In the genomic region with DNA sequence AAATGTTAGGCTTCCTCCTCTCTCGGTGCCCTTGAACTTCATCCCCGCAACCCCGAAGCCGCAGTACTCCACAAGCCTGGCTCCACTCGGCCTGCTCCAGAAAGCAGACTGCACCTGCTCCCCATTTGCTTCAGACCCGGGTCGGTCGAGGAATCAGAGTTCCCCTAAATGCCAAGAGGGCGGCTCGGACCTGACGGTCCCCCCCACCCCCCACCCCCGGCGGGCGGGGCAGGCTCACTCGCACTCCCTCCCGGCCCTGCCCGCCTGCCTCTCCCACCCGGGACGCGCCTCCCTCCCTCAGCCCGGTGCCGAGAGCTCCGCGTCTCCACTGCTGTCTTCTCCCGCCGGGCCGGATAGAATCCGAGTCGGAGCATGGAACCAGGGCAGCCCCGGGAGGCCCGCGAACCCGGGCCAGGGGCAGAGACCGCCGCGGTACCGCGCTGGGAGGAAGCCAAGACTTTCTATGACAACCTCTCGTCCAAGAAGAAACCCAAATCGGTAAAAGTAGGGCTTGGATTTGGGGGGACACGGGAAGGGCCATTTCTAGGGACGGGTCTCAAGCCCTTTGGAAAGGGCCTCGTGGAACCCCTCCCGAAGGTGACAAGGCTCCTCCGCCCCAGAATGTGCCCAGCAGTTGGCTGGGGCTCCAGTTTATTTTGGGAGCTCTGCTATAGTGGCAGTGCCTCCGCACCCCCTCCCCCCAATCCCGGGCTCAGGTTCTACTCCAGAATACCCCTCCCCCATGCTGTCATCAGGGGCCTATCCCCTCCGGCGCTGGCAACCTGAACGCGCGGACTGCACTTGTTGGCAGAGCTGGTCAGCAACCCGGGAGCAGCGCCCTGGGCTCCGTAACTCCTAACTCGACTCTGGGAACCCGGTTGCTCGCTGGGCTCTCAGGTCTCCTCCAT, we compare ENCODE assay signal across 8 mouse cellular contexts. TPM values are rescaled to one million over a fixed set of nuclear protein-coding genes. Genes with fewer than 3 reads are reported as not detected.
DNase-seq lines count a peak whose midpoint lies in the region; ATAC-seq and TF ChIP-seq lines count a peak whose summit lies in the region.

Nt5c1a (plus strand) TSS at position 319 of the 908 bp plus-strand sequence.

- TF ChIP-seq POLR2A in limb, embryonic 14.5 days (IDR thresholded peaks at IDR 0.05; ENCODE audit: borderline replicate concordance, extremely low read depth, insufficient read depth, insufficient read length): no peak

- H3K27me3 ChIP-seq in hindbrain, embryonic 16.5 days (replicated peaks; ENCODE audit: control insufficient read depth, insufficient read depth, low read length): peaks cover 12% of the 10 kb centered on the region
- peaks cover 32% of the 10 kb centered on the region for H3K27me3 ChIP-seq in limb, embryonic 14.5 days (ENCODE audit: control insufficient read depth, insufficient read depth, low read length)
- peaks cover 27% of the 10 kb centered on the region for H3K27me3 ChIP-seq in neural tube, embryonic 12.5 days (replicated peaks)

- peak; percentile 11 to 14 for DNase-seq in lung, adult 18-20 months
- no peak for DNase-seq in lung, postnatal 36 days
- DNase-seq in cerebellum, postnatal 14 days: peak; percentile 78 to 79
- peak; percentile 50 for DNase-seq in gastrocnemius, postnatal 14 days
- peak; percentile 18 for DNase-seq in limb, embryonic 14.5 days (ENCODE audit: low spot score)
- DNase-seq in Muller cell, postnatal 12 days (ENCODE audit: inconsistent ontology term): no peak

- no peaks in the 10 kb centered on the region for H3K36me3 ChIP-seq in hindbrain, embryonic 16.5 days (ENCODE audit: control insufficient read depth, insufficient read depth, low read length)
- no peaks in the 10 kb centered on the region for H3K36me3 ChIP-seq in limb, embryonic 14.5 days (ENCODE audit: control insufficient read depth, insufficient read depth, low read length)
- no peaks in the 10 kb centered on the region for H3K36me3 ChIP-seq in neural tube, embryonic 12.5 days

- peak within 1 kb of the TSS; percentile 91 for H3K4me2 ChIP-seq in hindbrain, embryonic 16.5 days (ENCODE audit: low read length)
- peak within 1 kb of the TSS; percentile 85 for H3K4me2 ChIP-seq in limb, embryonic 14.5 days (replicated peaks; ENCODE audit: low read depth, low read length, severe bottlenecking)
- peak within 1 kb of the TSS; percentile 83 for H3K4me2 ChIP-seq in neural tube, embryonic 12.5 days (replicated peaks)

- H3K4me3 ChIP-seq in hindbrain, embryonic 16.5 days (ENCODE audit: low read length): peak within 1 kb of the TSS; percentile 47
- H3K4me3 ChIP-seq in limb, embryonic 14.5 days (replicated peaks; ENCODE audit: low read length): peak within 1 kb of the TSS; percentile 41
- peak within 1 kb of the TSS; percentile 38 for H3K4me3 ChIP-seq in neural tube, embryonic 12.5 days

- peaks cover 13% of the 10 kb centered on the region; the same call in 1 of the 2 replicates for H3K4me1 ChIP-seq in hindbrain, embryonic 16.5 days (ENCODE audit: control insufficient read depth, insufficient read depth, low read depth, low read length)
- peaks cover 7% of the 10 kb centered on the region; the same call in 1 of the 2 replicates for H3K4me1 ChIP-seq in limb, embryonic 14.5 days (ENCODE audit: control insufficient read depth, insufficient read depth, low read length)
- peaks cover 14% of the 10 kb centered on the region for H3K4me1 ChIP-seq in neural tube, embryonic 12.5 days

- peak within 1 kb of the TSS; percentile 65 for H3K9ac ChIP-seq in hindbrain, embryonic 16.5 days (ENCODE audit: low read depth, low read length)
- peak within 1 kb of the TSS; percentile 36 for H3K9ac ChIP-seq in limb, embryonic 14.5 days (ENCODE audit: low read depth, low read length, severe bottlenecking)
- peak within 1 kb of the TSS; percentile 54 for H3K9ac ChIP-seq in neural tube, embryonic 12.5 days

- intact Hi-C loops in gastrocnemius, postnatal 14 days (cut with DNase I; ENCODE audit: low total_unique reads): loop anchor here (5.0 kb wide), 1 partner anchor 44 kb away; no protein-coding TSS in a partner anchor

- under 1% methylated on average over 53 of the region's 58 CpGs for WGBS in hindbrain, embryonic 16.5 days
- under 1% methylated on average over 54 of the region's 58 CpGs for WGBS in limb, embryonic 14.5 days
- WGBS in neural tube, embryonic 12.5 days: 1% methylated on average over 58 of the region's 58 CpGs

- no peak within 1 kb of the TSS for H3K27ac ChIP-seq in hindbrain, embryonic 16.5 days (ENCODE audit: low read depth, low read length)
- H3K27ac ChIP-seq in limb, embryonic 14.5 days (replicated peaks; ENCODE audit: low read depth, low read length): no peak within 1 kb of the TSS
- no peak within 1 kb of the TSS for H3K27ac ChIP-seq in neural tube, embryonic 12.5 days

- peak; percentile 55 for ATAC-seq in hindbrain, embryonic 16.5 days
- no peak for ATAC-seq in limb, embryonic 14.5 days (ENCODE audit: low FRiP score, low read depth)
- ATAC-seq in neural tube, embryonic 12.5 days (ENCODE audit: low FRiP score, low read depth): 0 out of 2 replicates have a peak, but pooled peaks have one; percentile 44

- H3K9me3 ChIP-seq in hindbrain, embryonic 16.5 days (ENCODE audit: control insufficient read depth, low read length): no peaks in the 10 kb centered on the region
- no peaks in the 10 kb centered on the region for H3K9me3 ChIP-seq in limb, embryonic 14.5 days (ENCODE audit: control insufficient read depth, low read length)
- no peaks in the 10 kb centered on the region for H3K9me3 ChIP-seq in neural tube, embryonic 12.5 days

RNA-seq across cellular contexts. Expression of gene Nt5c1a, which starts in this region (rescaled TPM):
- total RNA-seq in gastrocnemius, postnatal 14 days (2021): 10 to 100 TPM in 1 of 2 experiments, 1 to 10 TPM in 1; 7.9 to 10.7 TPM
- polyA plus RNA-seq in hindbrain, embryonic 16.5 days (2015; fragmentation: Nextera tagmentation; extraction: Ambion mirVana): 0.16 TPM in 1 of 2 replicates, not detected in the other
- 0.05 TPM in 1 of 2 replicates, not detected in the other for polyA plus RNA-seq in limb, embryonic 14.5 days (2012; rRNA removed)
- not detected in 2 replicates for polyA plus RNA-seq in limb, embryonic 14.5 days (2014; fragmentation: Nextera tagmentation; extraction: Ambion mirVana)
- 0.15 TPM in 1 of 2 replicates, not detected in the other for polyA plus RNA-seq in neural tube, embryonic 12.5 days (2016; fragmentation: Nextera tagmentation; extraction: Ambion mirVana)

Comparison
In these comparisons a context has a peak if more than half of its experiments do, and no peak if none do; other contexts are left out.
1. DNase-seq: peak in lung, adult 18-20 months (2 of 2), cerebellum, postnatal 14 days (2 of 2) and gastrocnemius, postnatal 14 days (single experiment); none in lung, postnatal 36 days (single experiment) and Muller cell, postnatal 12 days (single experiment).
2. Peak in ATAC-seq, H3K4me3 ChIP-seq, H3K9ac ChIP-seq and H3K4me2 ChIP-seq in hindbrain, embryonic 16.5 days; RNA of the gene not detected or under 1 TPM.
3. Peak in DNase-seq, H3K4me3 ChIP-seq, H3K9ac ChIP-seq and H3K4me2 ChIP-seq in limb, embryonic 14.5 days; RNA of the gene not detected or under 1 TPM.
4. Peak in ATAC-seq, H3K4me3 ChIP-seq, H3K9ac ChIP-seq and H3K4me2 ChIP-seq in neural tube, embryonic 12.5 days; RNA of the gene not detected or under 1 TPM.
5. Peak in every context shown above with its lines, with median percentiles within 50 percentile points of each other: H3K4me2 ChIP-seq, H3K4me3 ChIP-seq and H3K9ac ChIP-seq.